Mouse (Mus musculus): ENCODE measurements around the gene Slc22a15.

Slc22a15 gene

DNA sequence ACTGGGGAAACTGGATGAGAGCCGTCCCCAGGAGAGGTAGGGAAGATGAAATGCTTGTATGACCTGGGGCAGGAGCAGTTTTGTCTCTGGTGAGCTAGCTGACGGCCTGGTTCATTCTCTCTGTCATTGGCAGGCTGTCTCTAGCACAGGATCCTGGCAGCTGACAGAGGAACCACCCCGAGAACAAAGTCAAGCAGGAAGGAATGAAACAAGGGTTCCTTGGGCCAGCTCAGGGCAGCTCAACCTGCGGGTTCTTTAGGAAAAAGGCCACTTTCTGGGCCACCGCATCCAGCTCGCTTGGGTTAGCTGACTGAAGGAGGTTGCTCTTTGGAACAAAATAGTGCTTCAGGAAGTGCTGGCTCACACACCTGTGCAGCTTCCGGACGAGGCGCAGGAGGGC, 109.5 kb downstream of the Slc22a15 start:
- no peak for DNase-seq (ENCODE audit: low read depth in 1 of 2, low spot score in 2 of 2)

DNA sequence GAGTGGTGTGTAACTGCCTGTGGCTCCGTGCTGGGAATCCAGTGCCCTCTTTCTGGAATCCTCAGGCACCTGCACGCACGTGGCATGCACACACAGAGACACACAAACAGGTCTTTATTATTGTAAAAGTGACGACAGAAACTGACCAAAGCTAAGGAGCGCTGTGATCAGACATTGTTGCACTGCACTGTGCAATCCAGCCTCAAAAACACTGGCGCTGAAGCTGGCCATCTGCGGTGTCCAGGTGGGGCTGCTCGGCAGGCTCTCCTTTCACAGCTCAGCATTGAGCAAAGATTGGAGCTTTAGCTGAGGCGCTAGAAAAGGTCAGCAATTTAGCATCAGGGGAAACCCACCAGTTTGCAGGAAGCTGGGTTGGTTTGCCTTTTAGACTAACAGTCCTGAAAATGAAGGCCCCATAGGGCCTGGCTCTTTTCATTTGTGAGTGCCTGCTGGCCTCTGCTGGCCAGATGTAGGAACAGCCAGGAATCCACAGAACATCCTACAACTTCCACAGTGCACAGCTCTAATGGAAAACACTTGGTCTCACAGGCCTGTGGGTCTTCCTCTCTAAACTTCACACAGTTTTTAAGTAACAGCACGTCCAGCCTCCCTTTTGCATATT, 111.8 kb downstream of the Slc22a15 start:
- peak in 1 of 2 experiments; percentile 36 for DNase-seq (ENCODE audit: low read depth in 1 of 2, low spot score in 2 of 2)

DNA sequence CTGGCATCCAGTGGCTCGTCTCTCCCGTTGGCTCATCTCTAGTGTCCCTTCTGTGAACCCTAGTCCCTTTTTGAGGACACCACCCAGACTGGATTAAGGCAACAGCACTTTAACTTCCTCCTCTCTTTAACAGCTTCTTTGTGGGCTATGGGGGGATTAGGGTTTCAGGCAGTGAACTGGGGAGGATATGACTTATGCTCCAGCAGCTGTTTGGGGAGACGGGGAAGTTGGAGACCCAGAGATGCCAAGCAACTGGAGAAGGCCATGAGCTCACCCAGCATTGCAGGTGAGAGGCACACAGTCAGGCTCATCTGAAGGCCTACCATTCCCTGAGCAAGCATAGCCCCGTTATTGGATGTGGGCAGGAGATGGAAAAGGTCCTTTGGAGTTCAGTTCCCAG, 112.3 kb downstream of the Slc22a15 start:
- no peak for DNase-seq (ENCODE audit: low read depth in 1 of 2, low spot score in 2 of 2)

DNA sequence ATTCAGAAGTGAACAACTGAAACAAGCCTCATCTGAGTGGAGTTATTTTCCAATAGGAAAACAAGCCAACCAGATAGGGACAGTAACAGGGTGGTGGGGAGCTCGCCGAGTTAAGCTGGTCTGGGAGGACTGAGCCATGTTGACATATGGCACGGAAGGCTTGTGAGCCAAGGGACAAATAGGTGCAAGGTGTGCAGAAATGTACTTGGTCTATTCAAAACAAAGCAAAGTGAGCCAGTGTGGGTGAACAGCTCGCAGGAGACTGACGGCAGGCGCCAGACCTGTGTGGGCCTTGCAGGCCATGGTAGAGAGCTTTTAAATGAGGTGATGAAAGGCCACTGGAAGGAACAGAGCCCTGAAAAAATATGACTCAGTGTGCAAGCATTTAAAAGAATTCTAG, 116.6 kb downstream of the Slc22a15 start:
- DNase-seq (ENCODE audit: low read depth in 1 of 2, low spot score in 2 of 2): no peak

DNA sequence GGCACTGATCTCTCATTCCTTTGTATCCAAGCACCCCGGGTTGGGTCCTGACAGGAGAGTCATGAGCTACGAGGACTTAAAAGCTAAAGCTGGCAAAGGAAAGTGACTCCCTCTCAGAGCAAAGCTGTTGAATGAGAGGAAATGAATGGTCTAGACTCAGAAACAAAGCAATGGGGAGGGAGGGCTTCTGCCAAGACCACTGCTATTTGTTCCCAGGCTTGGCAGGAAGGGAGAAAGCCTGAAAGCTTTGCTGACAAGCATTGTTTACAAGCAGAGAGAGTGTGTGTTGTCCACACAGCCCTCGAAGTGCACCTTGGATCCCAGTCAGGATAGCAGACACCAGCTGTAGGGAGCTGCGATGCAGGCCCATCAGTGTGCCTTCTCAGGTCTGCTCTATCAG, 117.3 kb downstream of the Slc22a15 start:
- DNase-seq (ENCODE audit: low read depth in 1 of 2, low spot score in 2 of 2): no peak

DNA sequence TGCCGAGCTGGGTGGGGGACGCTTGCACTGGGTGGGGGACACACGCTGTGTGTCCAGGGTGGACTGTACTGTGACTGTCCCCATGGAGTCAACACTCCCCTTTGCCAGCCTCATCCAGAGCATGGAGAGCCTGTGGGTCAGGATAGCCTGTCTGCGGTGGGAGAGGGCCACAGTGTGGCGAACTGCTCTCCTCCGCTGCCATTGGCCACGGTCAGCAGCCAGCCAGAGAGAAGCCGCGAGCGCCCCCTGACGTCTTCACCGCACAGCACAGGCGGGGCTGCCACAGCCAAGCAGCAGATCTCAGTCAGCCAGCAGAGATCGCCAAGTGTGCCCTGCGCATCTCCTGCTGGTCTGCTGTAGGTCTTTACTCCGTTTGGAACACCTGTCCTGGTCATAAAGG, 118.1 kb downstream of the Slc22a15 start:
- DNase-seq (ENCODE audit: low read depth in 1 of 2, low spot score in 2 of 2): peak in 1 of 2 experiments; percentile 57
